Mouse (Mus musculus) kidney, embryonic 14.5 days (tissue): ENCODE measurements around the gene Rbm39. TPM values are rescaled to one million over a fixed set of nuclear protein-coding genes. Genes with fewer than 3 reads are reported as not detected.
A peak's percentile ranks its signal among the peaks of the same experiment; 100 is the strongest.

Experiments
- ATAC-seq: fragments of 200-750 bp; cut with Nextera tagmentation; 2 replicates; pipeline ENCODE4 v1.8.0; 2017; ENCODE audit warnings: moderate number of reproducible peaks, mild to moderate bottlenecking, moderate TSS enrichment, moderate library complexity; ENCODE audit not compliant: low FRiP score, low TSS enrichment
- H3K27ac ChIP-seq: fragments of 300-500 bp; sonication (generic); 2 replicates; pipeline ENCODE4 v1.5.1; 2014; ENCODE audit warnings: low read depth, mild to moderate bottlenecking, low read length, moderate library complexity, mixed read lengths
- H3K27me3 ChIP-seq: fragments of 300-500 bp; sonication (generic); 2 replicates; pipeline ENCODE4 v1.6.1; 2014; ENCODE audit warnings: mild to moderate bottlenecking, low read length; ENCODE audit not compliant: control insufficient read depth, insufficient read depth
- H3K36me3 ChIP-seq: fragments of 300-500 bp; sonication (generic); 2 replicates; pipeline ENCODE4 v1.6.1; 2014; ENCODE audit warnings: low read length, mixed read lengths; ENCODE audit not compliant: control insufficient read depth, insufficient read depth
- H3K4me1 ChIP-seq: fragments of 300-500 bp; sonication (generic); 2 replicates; pipeline ENCODE4 v1.6.1; 2014; ENCODE audit warnings: low read length, mixed read lengths; ENCODE audit not compliant: control insufficient read depth, insufficient read depth
- H3K4me2 ChIP-seq: fragments of 300-500 bp; sonication (generic); replicated peaks from 2 replicates; pipeline ENCODE4 v1.6.1; 2014; ENCODE audit warnings: low read depth, mild to moderate bottlenecking, low read length
- H3K4me3 ChIP-seq: fragments of 300-500 bp; sonication (generic); 2 replicates; pipeline ENCODE4 v1.5.1; 2014; ENCODE audit warnings: mild to moderate bottlenecking, low read length
- H3K9ac ChIP-seq: fragments of 300-500 bp; sonication (generic); 2 replicates; pipeline ENCODE4 v1.6.1; 2014; ENCODE audit warnings: low read depth, mild to moderate bottlenecking, low read length, moderate library complexity
- H3K9me3 ChIP-seq: fragments of 300-500 bp; sonication (generic); 2 replicates; pipeline ENCODE4 v1.6.1; 2016; ENCODE audit warnings: low read length; ENCODE audit not compliant: control insufficient read depth
- WGBS: fragments of 180-500 bp; shearing (Covaris S2); extraction: QIAGEN DNeasy Blood & Tissue Kit; methylation state at CpG from one replicate; pipeline ENCODE4 v1.1.7; 2014; 5-methylcytosine and 5-hydroxymethylcytosine counted together
- polyA plus RNA-seq: library from polyadenylated mRNA; unstranded; fragments of >200 nt; fragmentation: Nextera tagmentation; extraction: Ambion mirVana; gene quantifications from 2 replicates; pipeline ENCODE4 v1.2.1, GENCODE M21; 2014

Rbm39 gene
- polyA plus RNA-seq, 1 experiment from 2014 or later: 683 TPM

GRCm38 (mm10) chr2:156199944-156200343 is 19.9 kb upstream of the Rbm39 start:
- WGBS: 57% methylated on average over 3 of the region's 3 CpGs
- ATAC-seq: no peak
- H3K27ac ChIP-seq: 0 out of 2 replicates have a peak overlapping the region, but pooled peaks have one; percentile 9

DNA sequence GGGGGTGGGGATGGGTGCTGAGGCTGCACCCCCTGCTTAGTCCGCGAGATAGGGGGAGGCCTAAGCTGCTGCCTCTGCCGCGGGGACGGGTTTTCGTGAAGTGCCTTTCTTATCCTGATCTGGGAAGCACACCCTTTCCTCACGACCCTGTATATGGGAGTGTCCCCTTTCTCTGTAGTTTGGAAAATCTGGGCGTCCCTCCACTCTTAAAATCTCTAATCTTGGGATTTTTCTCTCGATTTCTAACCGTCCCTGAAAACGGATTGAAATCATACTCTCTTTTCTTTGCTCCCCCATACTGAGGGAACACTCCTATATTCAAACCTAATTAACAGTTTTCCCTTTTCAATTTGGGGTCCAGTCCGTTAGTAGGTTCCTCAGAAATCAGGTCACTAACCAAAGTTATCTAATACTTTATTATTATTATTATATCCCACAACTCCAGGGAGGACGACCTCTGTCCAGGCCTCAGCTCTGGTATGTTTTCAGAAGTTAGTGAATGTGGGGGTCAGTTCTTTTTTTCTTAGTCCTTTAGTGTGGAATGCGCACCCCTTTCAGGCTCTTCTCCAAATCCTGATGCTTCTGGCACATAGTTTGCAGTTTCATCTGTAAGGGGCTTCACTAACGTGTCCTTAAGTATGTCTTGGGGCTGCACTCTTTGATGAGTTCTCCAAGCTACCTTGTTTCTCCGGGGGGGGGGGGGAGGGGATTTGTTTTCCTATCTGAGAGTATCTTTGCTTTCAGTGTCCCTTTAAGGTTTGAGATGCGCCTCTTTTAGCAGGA is 17.3 kb upstream of the Rbm39 start:
- Histone ChIP-seq H3K4me2 (peak overlapping the region; percentile 71), H3K27me3 (no peaks in the 10 kb centered on the region), H3K27ac (peak overlapping the region; percentile 95), H3K9me3 (no peaks in the 10 kb centered on the region), H3K9ac (peak overlapping the region; percentile 89), H3K4me3 (peak overlapping the region; percentile 72), H3K4me1 (peaks cover 19% of the 10 kb centered on the region), H3K36me3 (peaks cover 2% of the 10 kb centered on the region; the same call in 1 of the 2 replicates)
- ATAC-seq: no peak
- WGBS: 3% methylated on average over 17 of the region's 17 CpGs

More at GRCm38 (mm10) chr2:156199944-156200343, 19.9 kb upstream of the Rbm39 start:
- no peak overlapping the region for H3K4me3 ChIP-seq
- peaks cover 7% of the 10 kb centered on the region; the same call in 1 of the 2 replicates for H3K36me3 ChIP-seq
- peaks cover 28% of the 10 kb centered on the region for H3K4me1 ChIP-seq
- no peaks in the 10 kb centered on the region for H3K27me3 ChIP-seq
- H3K4me2 ChIP-seq: no peak overlapping the region; the same call in 1 of the 2 replicates
- no peaks in the 10 kb centered on the region for H3K9me3 ChIP-seq
- H3K9ac ChIP-seq: no peak overlapping the region

GRCm38 (mm10) chr2:156196302-156197128 is 16.5 kb upstream of the Rbm39 start, which contains the start of gene Phf20:
TSS of gene Phf20 (plus strand) at chr2:156196466.
- H3K27ac ChIP-seq: peak within 1 kb of the TSS; percentile 95
- H3K36me3 ChIP-seq: peaks cover 2% of the 10 kb centered on the region; the same call in 1 of the 2 replicates
- peak within 1 kb of the TSS; percentile 89 for H3K9ac ChIP-seq
- H3K27me3 ChIP-seq: no peaks in the 10 kb centered on the region
- H3K4me3 ChIP-seq: peak within 1 kb of the TSS; percentile 72
- ATAC-seq: peak; percentile 99
- under 1% methylated on average over 64 of the region's 88 CpGs for WGBS
- peaks cover 19% of the 10 kb centered on the region for H3K4me1 ChIP-seq
- H3K9me3 ChIP-seq: no peaks in the 10 kb centered on the region
- H3K4me2 ChIP-seq: peak within 1 kb of the TSS; percentile 71

DNA sequence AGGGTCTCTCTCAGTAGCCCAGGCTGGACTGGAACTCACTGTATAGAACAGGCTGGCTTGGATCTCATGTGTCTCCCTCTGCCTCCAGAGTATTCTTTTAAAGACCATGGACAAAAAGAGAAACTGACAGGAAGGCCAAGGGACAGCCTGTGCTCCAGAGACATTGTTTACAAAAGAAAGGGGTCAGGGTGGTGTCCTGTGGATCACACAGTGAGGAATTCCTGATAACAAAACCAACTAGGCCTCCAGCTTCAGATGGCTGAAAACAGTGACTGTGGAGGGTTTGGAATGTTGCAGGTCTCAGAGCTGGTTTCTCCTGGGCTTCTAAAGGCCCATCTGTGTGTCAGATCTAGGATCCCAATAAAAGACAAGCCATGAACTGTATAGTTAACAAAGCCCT is 14.5 kb upstream of the Rbm39 start:
- Histone ChIP-seq H3K9me3 (no peaks in the 10 kb centered on the region), H3K27me3 (no peaks in the 10 kb centered on the region), H3K4me3 (no peak overlapping the region), H3K27ac (no peak overlapping the region), H3K9ac (no peak overlapping the region), H3K4me2 (no peak overlapping the region), H3K4me1 (peaks cover 15% of the 10 kb centered on the region), H3K36me3 (0 out of 2 replicates have a peak, but pooled peaks cover 2% of the 10 kb centered on the region)
- no peak for ATAC-seq

- Histone ChIP-seq H3K4me2 (no peak overlapping the region), H3K9me3 (no peaks in the 10 kb centered on the region), H3K4me3 (no peak overlapping the region), H3K27ac (no peak overlapping the region), H3K4me1 (peaks cover 9% of the 10 kb centered on the region), H3K27me3 (no peaks in the 10 kb centered on the region), H3K9ac (no peak overlapping the region), H3K36me3 (no peaks in the 10 kb centered on the region)
- no peak for ATAC-seq
- WGBS: 80% methylated on average over 3 of the region's 3 CpGs
Measured at GRCm38 (mm10) chr2:156193066-156193862, 13.2 kb upstream of the Rbm39 start.

DNA sequence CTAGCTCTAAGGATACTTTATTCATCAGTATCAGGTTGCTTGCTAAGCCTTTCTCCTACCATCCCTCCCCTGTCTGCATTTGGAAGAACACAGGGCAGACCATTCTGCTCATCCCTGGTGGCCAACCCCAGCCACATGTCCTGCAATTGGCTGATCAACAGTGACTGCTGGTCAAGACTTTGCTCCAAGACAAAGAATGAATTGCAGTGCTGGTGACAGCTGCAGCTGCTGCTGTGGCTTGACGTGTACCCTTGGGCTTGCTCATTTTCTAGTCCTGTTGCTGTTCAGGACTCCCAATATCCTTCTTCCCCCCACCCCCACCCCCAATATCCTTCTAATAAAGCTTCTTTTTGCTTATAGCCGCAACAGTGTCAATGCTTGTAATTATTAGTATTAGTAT is 12.0 kb upstream of the Rbm39 start:
- Histone ChIP-seq H3K9ac (no peak overlapping the region), H3K27ac (no peak overlapping the region), H3K4me3 (no peak overlapping the region), H3K4me2 (no peak overlapping the region), H3K36me3 (no peaks in the 10 kb centered on the region), H3K9me3 (no peaks in the 10 kb centered on the region), H3K4me1 (0 out of 2 replicates have a peak, but pooled peaks cover 3% of the 10 kb centered on the region), H3K27me3 (no peaks in the 10 kb centered on the region)
- 77% methylated on average over 2 of the region's 2 CpGs for WGBS
- no peak for ATAC-seq

GRCm38 (mm10) chr2:156191540-156191939 is 11.5 kb upstream of the Rbm39 start:
- Histone ChIP-seq H3K27me3 (no peaks in the 10 kb centered on the region), H3K4me1 (0 out of 2 replicates have a peak, but pooled peaks cover 3% of the 10 kb centered on the region), H3K27ac (no peak overlapping the region), H3K36me3 (no peaks in the 10 kb centered on the region), H3K9me3 (no peaks in the 10 kb centered on the region), H3K4me3 (no peak overlapping the region), H3K4me2 (no peak overlapping the region), H3K9ac (no peak overlapping the region)
- ATAC-seq: no peak
- 84% methylated on average over 2 of the region's 2 CpGs for WGBS

DNA sequence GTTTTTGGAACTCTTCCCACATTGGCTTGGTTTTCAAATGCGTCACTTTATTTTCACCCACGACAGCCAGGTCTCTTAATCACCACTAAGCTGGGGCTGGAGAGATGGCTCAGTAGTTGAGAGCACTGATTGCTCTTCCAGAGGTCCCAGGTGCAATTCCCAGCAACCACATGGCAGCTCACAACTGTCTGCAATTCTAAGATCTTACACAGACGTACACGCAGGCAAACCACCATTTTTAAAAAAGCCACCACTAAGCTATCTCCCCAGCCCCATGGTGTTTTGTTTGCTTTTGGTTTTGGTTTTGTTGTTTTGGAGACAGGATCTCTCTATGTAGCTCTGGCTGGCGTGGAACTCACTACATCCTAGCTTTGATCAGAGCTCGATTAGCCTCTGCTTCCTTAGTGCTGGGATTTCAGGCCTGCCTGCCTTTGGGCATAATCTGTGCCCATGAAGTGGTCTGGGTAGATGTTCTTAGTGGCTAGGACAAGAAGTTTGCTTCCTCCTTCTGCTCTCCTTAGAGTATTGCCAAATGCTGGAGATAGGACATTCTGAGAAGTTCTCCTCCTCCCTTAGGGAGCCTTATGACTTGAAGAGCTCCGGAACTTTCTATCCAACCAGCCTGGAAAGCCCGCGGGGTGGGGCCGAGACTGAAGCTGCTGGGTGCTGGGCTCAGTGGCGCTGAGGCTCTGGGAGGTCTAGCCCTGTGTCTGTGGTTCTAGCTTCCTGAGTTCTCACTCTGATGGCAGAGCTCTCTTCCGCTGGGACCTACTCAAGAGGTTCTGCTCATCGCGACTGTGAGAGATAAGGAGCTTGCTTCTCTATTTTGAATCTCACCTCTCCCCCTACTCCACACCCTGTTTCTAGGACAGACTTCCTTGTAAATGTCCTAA is 10.2 kb upstream of the Rbm39 start:
- no peak for ATAC-seq
- 80% methylated on average over 14 of the region's 14 CpGs for WGBS
- no peaks in the 10 kb centered on the region for H3K9me3 ChIP-seq
- no peaks in the 10 kb centered on the region for H3K4me1 ChIP-seq
- H3K27me3 ChIP-seq: no peaks in the 10 kb centered on the region
- H3K9ac ChIP-seq: no peak overlapping the region
- no peak overlapping the region for H3K4me2 ChIP-seq
- no peaks in the 10 kb centered on the region for H3K36me3 ChIP-seq
- no peak overlapping the region for H3K4me3 ChIP-seq
- H3K27ac ChIP-seq: no peak overlapping the region
